Mouse (Mus musculus) heart, adult 2 months (tissue): ENCODE data around the gene Hras. TPM values are rescaled to one million over a fixed set of nuclear protein-coding genes. Genes with fewer than 3 reads are reported as not detected.

Experiments used
- DNase-seq, 2 experiments: peaks; one replicate each; pipeline ENCODE4 v3.0.0; 2021
- H3K27ac ChIP-seq: fragments of 200-600 bp; 2 replicates; pipeline ENCODE4 v1.8.1; 2022
- H3K27me3 ChIP-seq: fragments of 200-500 bp; 2 replicates; pipeline ENCODE4 v1.6.1; 2012; ENCODE audit warnings: mild to moderate bottlenecking, low read length, inconsistent platforms, mixed read lengths; ENCODE audit not compliant: control insufficient read depth, insufficient read depth
- H3K36me3 ChIP-seq: fragments of 200-500 bp; 2 replicates; pipeline ENCODE4 v1.6.1; 2012; ENCODE audit warnings: low read length, inconsistent platforms; ENCODE audit not compliant: control insufficient read depth, insufficient read depth
- H3K4me1 ChIP-seq: fragments of 200-500 bp; 2 replicates; pipeline ENCODE4 v1.6.1; 2011; ENCODE audit warnings: low read length; ENCODE audit not compliant: control insufficient read depth, insufficient read depth
- H3K4me3 ChIP-seq: fragments of 200-600 bp; 2 replicates; pipeline ENCODE4 v1.8.1; 2022
- H3K79me2 ChIP-seq: fragments of 200-500 bp; replicated peaks from 2 replicates; pipeline ENCODE4 v1.6.1; 2012; ENCODE audit warnings: mild to moderate bottlenecking, inconsistent platforms, low read length, moderate library complexity, mixed read lengths; ENCODE audit not compliant: control insufficient read depth, insufficient read depth
- H3K9ac ChIP-seq: fragments of 200-500 bp; 2 replicates; pipeline ENCODE4 v1.6.1; 2012; ENCODE audit warnings: low read depth, mild to moderate bottlenecking, control low read depth, inconsistent platforms, low read length, mixed read lengths
- CTCF ChIP-seq: fragments of 200-600 bp; IDR thresholded peaks from 2 replicates; pipeline ENCODE4 v1.8.1; 2022; ENCODE audit warnings: antibody characterized with exemption, mild to moderate bottlenecking, moderate library complexity
- EP300 ChIP-seq: fragments of 200-500 bp; IDR thresholded peaks from 2 replicates; pipeline ENCODE4 v1.6.1; 2011; ENCODE audit warnings: low read depth, low read length, control low read depth; ENCODE audit not compliant: insufficient read depth
- POLR2A ChIP-seq: fragments of 200-500 bp; IDR thresholded peaks from 2 replicates; pipeline ENCODE4 v1.6.1; 2011; ENCODE audit warnings: mild to moderate bottlenecking, low read depth, low read length, control low read depth; ENCODE audit not compliant: insufficient read depth
- WGBS: fragments of 180-500 bp; shearing (Covaris S2); methylation state at CpG from one replicate; pipeline ENCODE4 v1.1.7; 2018; 5-methylcytosine and 5-hydroxymethylcytosine counted together
- intact Hi-C: fragments of 180-260 bp; cut with DNase I; formaldehyde crosslinking; loops from one replicate; pipeline ENCODE4 v1.15.1; 2025
- polyA plus RNA-seq: library from polyadenylated mRNA; depleted of rRNA; stranded (reverse); fragments of >200 nt; gene quantifications from 2 replicates; pipeline ENCODE4 v1.2.3, GENCODE M21; 2012
- total RNA-seq, 2 experiments: library from RNA; stranded (reverse); gene quantifications; 2 replicates each; pipeline ENCODE4 v1.2.3; 2021

Gene Hras
- total and polyA plus RNA-seq, 3 experiments: 63.7 to 105 (median 90.8) TPM

GRCm38 (mm10) chr7:141228279-141229067, 34.7 kb upstream of the Hras start, which contains the start of gene Phrf1:
Phrf1 (plus strand) TSS chr7:141228784.
- intact Hi-C loops: loop anchor here (5.0 kb wide), 1 partner anchor 134 kb away; no protein-coding TSS in a partner anchor
- H3K4me1 ChIP-seq: peaks cover 9% of the 10 kb centered on the region
- peak within 1 kb of the TSS; percentile 83 for H3K9ac ChIP-seq
- WGBS: under 1% methylated on average over 76 of the region's 76 CpGs
- TF ChIP-seq POLR2A: peak; percentile 64; the same call in 1 of the 2 replicates
- peak; percentile 100 for TF ChIP-seq CTCF
- TF ChIP-seq EP300: peak; percentile 95; the same call in 1 of the 2 replicates
- H3K79me2 ChIP-seq: peaks cover 8% of the 10 kb centered on the region
- DNase-seq: peak; percentile 91 to 95
- H3K4me3 ChIP-seq: peak within 1 kb of the TSS; percentile 73
- peak within 1 kb of the TSS; percentile 97 for H3K27ac ChIP-seq
- peaks cover 6% of the 10 kb centered on the region for H3K36me3 ChIP-seq
- H3K27me3 ChIP-seq: no peaks in the 10 kb centered on the region

GRCm38 (mm10) chr7:141227796-141228195, 34.0 kb upstream of the Hras start:
- peaks cover 8% of the 10 kb centered on the region for H3K79me2 ChIP-seq
- H3K9ac ChIP-seq: no peak overlapping the region
- 85% methylated on average over 4 of the region's 4 CpGs for WGBS
- H3K27ac ChIP-seq: peak overlapping the region; percentile 97; the same call in 1 of the 2 replicates
- DNase-seq: no peak
- no peaks in the 10 kb centered on the region for H3K27me3 ChIP-seq
- TF ChIP-seq EP300 (no peak), POLR2A (no peak), CTCF (no peak)
- H3K36me3 ChIP-seq: peaks cover 6% of the 10 kb centered on the region
- peaks cover 9% of the 10 kb centered on the region for H3K4me1 ChIP-seq
- no peak overlapping the region for H3K4me3 ChIP-seq
- intact Hi-C loops: loop anchor here (5.0 kb wide), 1 partner anchor 135 kb away; no protein-coding TSS in a partner anchor

- no peak for TF ChIP-seq POLR2A
- TF ChIP-seq CTCF: peak; percentile 36
- Histone ChIP-seq H3K9ac (no peak overlapping the region), H3K36me3 (peaks cover 6% of the 10 kb centered on the region), H3K27ac (no peak overlapping the region), H3K4me1 (peaks cover 16% of the 10 kb centered on the region), H3K27me3 (no peaks in the 10 kb centered on the region), H3K4me3 (no peak overlapping the region), H3K79me2 (peaks cover 8% of the 10 kb centered on the region)
- intact Hi-C loops: loop anchor here (5.0 kb wide), 1 partner anchor 136 kb away; no protein-coding TSS in a partner anchor
- no peak for DNase-seq
- WGBS: 84% methylated on average over 6 of the region's 6 CpGs
These were observed 32.7 kb upstream of the Hras start for GRCm38 (mm10) chr7:141226535-141226934.

GRCm38 (mm10) chr7:141222696-141223215, 29.0 kb upstream of the Hras start:
- intact Hi-C loops: no loop called here

GRCm38 (mm10) chr7:141222126-141222467, 28.3 kb upstream of the Hras start:
- intact Hi-C loops: no loop called here
- WGBS: 3% methylated on average over 8 of the region's 8 CpGs
- Histone ChIP-seq H3K36me3 (no peaks in the 10 kb centered on the region), H3K27ac (peak overlapping the region; percentile 58; the same call in 1 of the 2 replicates), H3K27me3 (no peaks in the 10 kb centered on the region), H3K4me1 (peaks cover 7% of the 10 kb centered on the region), H3K4me3 (peak overlapping the region; percentile 52), H3K9ac (peak overlapping the region; percentile 60), H3K79me2 (no peaks in the 10 kb centered on the region)
- TF ChIP-seq CTCF (no peak), EP300 (no peak), POLR2A (no peak)
- DNase-seq: no peak

More at GRCm38 (mm10) chr7:141222696-141223215, 29.0 kb upstream of the Hras start:
- WGBS: 80% methylated on average over 4 of the region's 4 CpGs
- no peaks in the 10 kb centered on the region for H3K36me3 ChIP-seq
- TF ChIP-seq CTCF (no peak), EP300 (no peak), POLR2A (no peak)
- H3K79me2 ChIP-seq: no peaks in the 10 kb centered on the region
- no peak for DNase-seq
- H3K27me3 ChIP-seq: no peaks in the 10 kb centered on the region
- H3K4me1 ChIP-seq: peaks cover 7% of the 10 kb centered on the region
- H3K4me3 ChIP-seq: no peak overlapping the region
- no peak overlapping the region for H3K9ac ChIP-seq
- H3K27ac ChIP-seq: no peak overlapping the region
